In the genomic region with DNA sequence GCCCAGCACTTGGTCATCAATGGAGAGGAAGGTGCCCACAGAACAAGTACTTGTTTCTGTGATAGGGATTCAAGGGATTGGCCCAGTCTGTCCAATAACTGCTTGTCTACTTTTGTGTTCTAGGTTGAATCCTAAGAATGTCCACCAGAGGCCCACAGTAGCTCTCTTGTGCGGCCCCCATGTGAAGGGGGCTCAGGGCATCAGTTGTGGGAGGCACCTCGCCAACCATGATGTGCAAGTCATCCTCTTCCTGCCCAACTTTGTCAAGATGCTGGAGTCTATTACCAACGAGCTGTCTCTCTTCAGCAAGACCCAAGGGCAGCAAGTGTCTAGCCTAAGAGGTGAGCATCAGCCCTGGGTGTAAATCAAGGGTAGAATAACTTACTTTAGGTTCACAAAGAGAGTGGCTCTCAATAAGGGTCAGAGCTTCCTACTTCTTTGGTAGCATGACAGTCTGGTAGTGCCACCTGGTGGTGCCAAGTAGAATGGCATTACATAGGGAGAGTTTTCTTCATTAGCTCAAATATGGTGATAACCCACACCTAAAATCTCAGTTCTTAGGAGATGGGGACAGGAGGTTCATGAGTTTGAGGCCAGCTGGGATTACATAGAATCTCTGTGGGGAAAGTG, we compare ENCODE assay signal across 8 mouse cellular contexts. TPM values are rescaled to one million over a fixed set of nuclear protein-coding genes. Genes with fewer than 3 reads are reported as not detected.
A peak's percentile ranks its signal among the peaks of the same experiment; 100 is the strongest.
DNase-seq lines count a peak whose midpoint lies in the region; ATAC-seq and TF ChIP-seq lines count a peak whose summit lies in the region.

No protein-coding gene starts in this region.

- intact Hi-C loops in gastrocnemius, postnatal 36 days (cut with DNase I): loop anchor here (2.0 to 5.0 kb wide), 2 partner anchors 37 to 84 kb away; partner anchors contain the start of gene Edc3

- no peaks in the 10 kb centered on the region for H3K27me3 ChIP-seq in Patski

- in situ Hi-C loops in Patski (cut with MboI; ENCODE audit: low pct_unique_long_range_greater_than_20kb): loop anchor here (5.0 kb wide), 1 partner anchor 82 kb away; no protein-coding TSS in a partner anchor

- CTCF ChIA-PET in Patski (lab: Charles Lee): interaction anchor here (0.9 to 4.7 kb wide), 12 partner anchors 8 to 228 kb away, joined by 3 to 31 read pairs (median 7); no protein-coding TSS in a partner anchor

- DNase-seq in gastrocnemius, adult 18-20 months (ENCODE audit: low spot score): peak; percentile 54
- DNase-seq in gastrocnemius, postnatal 36 days: no peak
- DNase-seq in 3T3-L1 (ENCODE audit: low read depth, low spot score): peak; percentile 80
- no peak for DNase-seq in Patski (ENCODE audit: low read depth, low spot score)
- DNase-seq in embryo, embryonic 11 days: peak; percentile 63
- peak; percentile 59 for DNase-seq in kidney, postnatal 10 days
- DNase-seq in retina, adult 2 months (ENCODE audit: low read depth, low spot score): peak; percentile 44
- DNase-seq in right cerebral cortex, postnatal 14 days: no peak

- POLR2A ChIA-PET in Patski (lab: Charles Lee): interaction anchor here (0.8 kb wide), 1 partner anchor 84 kb away, joined by 5 read pairs; no protein-coding TSS in a partner anchor

- TF ChIP-seq CTCF in Patski (IDR thresholded peaks at IDR 0.05): peak; percentile 73

- no peak for ATAC-seq in Patski

RNA-seq across cellular contexts. Expression of gene Clk3, which starts 21.1 kb away (rescaled TPM):
- total RNA-seq in gastrocnemius, adult 18-20 months (2021): 10 to 100 TPM; 36.1 to 45.2 TPM
- total RNA-seq in gastrocnemius, postnatal 36 days (2021): 10 to 100 TPM; 35.9 to 37.7 TPM
- 75.6 TPM for polyA plus RNA-seq in Patski (2021)

RNA-seq across cellular contexts. Expression of gene Edc3, which starts 36.2 kb away (rescaled TPM):
- total RNA-seq in gastrocnemius, adult 18-20 months (2021): 1 to 10 TPM; 4.7 to 5.1 TPM
- total RNA-seq in gastrocnemius, postnatal 36 days (2021): 1 to 10 TPM; 4.8 to 6.3 TPM
- 14.3 TPM for polyA plus RNA-seq in Patski (2021)

RNA-seq across cellular contexts. Expression of gene Cyp1a1, which starts 56.8 kb away (rescaled TPM):
- total RNA-seq in gastrocnemius, adult 18-20 months (2021): under 1 TPM; 0.24 to 0.37 TPM
- total RNA-seq in gastrocnemius, postnatal 36 days (2021): under 1 TPM; 0.26 to 0.57 TPM
- not detected for polyA plus RNA-seq in Patski (2021)

Comparison
In these comparisons a context has a peak if more than half of its experiments do, and no peak if none do; other contexts are left out.
1. DNase-seq: peak in gastrocnemius, adult 18-20 months (single experiment), 3T3-L1 (single experiment), embryo, embryonic 11 days (single experiment), kidney, postnatal 10 days (single experiment) and retina, adult 2 months (single experiment); none in gastrocnemius, postnatal 36 days (0 of 2), Patski (single experiment) and right cerebral cortex, postnatal 14 days (single experiment).